Mouse (Mus musculus) lung, postnatal 0 days (tissue): ENCODE measurements at regions not wholly inside any gene's neighbourhood (a gene's known extent, or its start where the extent isn't known, plus 50 kb on each side); places are given as distances from the start of the nearest gene placed in this dataset.

Source experiments
- CTCF ChIP-seq: IDR thresholded peaks from 2 replicates; pipeline ENCODE4 v1.5.1; 2016; ENCODE audit warnings: antibody characterized with exemption, mild to moderate bottlenecking
- EP300 ChIP-seq: IDR thresholded peaks from 2 replicates; pipeline ENCODE4 v1.6.1; 2016; ENCODE audit warnings: antibody characterized with exemption, mild to moderate bottlenecking, control low read depth

DNA sequence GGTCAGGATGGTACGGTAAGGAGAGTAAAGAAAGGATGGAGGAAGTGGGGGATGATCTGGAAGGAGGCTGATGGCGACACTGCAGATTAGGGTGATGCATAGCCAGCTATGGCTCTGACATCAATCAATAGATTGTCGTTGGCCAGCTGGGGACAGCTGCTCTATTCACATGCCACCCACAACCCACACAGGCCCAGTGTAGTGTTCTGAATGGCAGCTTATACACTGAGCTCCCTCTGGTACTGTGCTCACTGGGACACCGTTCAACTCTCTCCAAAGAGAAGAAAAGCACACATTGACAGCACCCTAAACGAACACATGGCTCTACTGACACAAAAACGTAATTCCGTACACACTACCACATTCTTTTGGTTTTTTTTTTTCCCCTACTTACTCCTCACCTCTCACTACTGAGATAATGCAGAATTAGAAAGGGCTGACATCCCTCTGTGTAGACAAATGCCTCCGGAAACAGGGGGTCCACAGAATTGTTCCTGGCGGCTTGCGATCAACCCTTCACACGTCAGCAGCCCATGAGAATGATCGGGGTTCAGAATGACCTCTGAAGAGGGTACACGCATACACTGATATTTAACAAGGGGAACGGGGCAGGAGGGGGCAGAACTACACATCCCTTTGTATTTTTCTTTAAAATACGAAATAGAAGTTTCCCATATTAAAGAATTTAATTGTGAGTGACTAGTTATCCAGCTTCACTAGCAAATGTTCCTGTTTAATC, 178.5 kb upstream of the Ipo5 start:
- no peak for TF ChIP-seq EP300
- no peak for TF ChIP-seq CTCF
